Mouse (Mus musculus): Measurements from ENCODE around the gene Asic4. TPM values are rescaled to one million over a fixed set of nuclear protein-coding genes. Genes with fewer than 3 reads are reported as not detected.

Asic4 gene
- polyA plus RNA-seq, 1 experiment from 2014 or later, result 0.29 TPM

DNA sequence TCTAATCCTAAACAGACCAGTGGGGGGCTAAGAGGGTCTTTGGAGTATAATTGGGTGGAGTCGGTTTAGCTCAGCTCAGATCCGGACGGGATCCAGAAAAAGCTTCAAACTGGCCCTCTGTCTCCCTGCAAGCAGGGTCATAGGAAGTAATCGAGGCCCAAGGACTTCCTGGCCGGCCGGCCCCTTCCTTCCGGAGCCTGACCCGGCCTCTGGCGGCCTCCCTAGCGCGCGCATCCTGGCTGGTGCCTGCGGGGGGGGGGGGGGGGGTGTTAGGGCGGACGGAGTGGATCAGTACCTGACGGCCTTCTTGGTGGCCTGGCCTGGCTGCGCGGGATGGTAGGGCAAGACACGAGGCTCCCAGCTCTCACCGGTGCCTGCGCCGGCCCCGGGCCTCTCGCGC is 28.3 kb downstream of the Asic4 start:
- Histone ChIP-seq H3K4me1 (ENCODE audit: control insufficient read depth, insufficient read depth, low read length) (peaks cover 5% of the 10 kb centered on the region; the same call in 1 of the 2 replicates), H3K4me3 (ENCODE audit: low read depth, low read length) (peak overlapping the region; percentile 76), H3K9ac (replicated peaks; ENCODE audit: low read length) (peak overlapping the region; percentile 70), H3K36me3 (replicated peaks; ENCODE audit: control insufficient read depth, insufficient read depth, low read depth, low read length) (peaks cover 14% of the 10 kb centered on the region), H3K27ac (replicated peaks; ENCODE audit: low read depth, low read length) (peak overlapping the region; percentile 56; the same call in 1 of the 2 replicates), H3K9me3 (replicated peaks; ENCODE audit: control insufficient read depth, low read length) (no peaks in the 10 kb centered on the region), H3K4me2 (ENCODE audit: low read depth, low read length) (peak overlapping the region; percentile 91), H3K27me3 (ENCODE audit: control insufficient read depth, insufficient read depth, low read length) (peaks cover 11% of the 10 kb centered on the region; the same call in 1 of the 2 replicates)
- ATAC-seq (replicated peaks; ENCODE audit: insufficient number of reproducible peaks, low FRiP score, low TSS enrichment, low read depth), result no peak; the same call in 1 of the 2 replicates
- DNase-seq (ENCODE audit: low spot score), result peak; percentile 53
- WGBS, result under 1% methylated on average over 19 of the region's 25 CpGs

DNA sequence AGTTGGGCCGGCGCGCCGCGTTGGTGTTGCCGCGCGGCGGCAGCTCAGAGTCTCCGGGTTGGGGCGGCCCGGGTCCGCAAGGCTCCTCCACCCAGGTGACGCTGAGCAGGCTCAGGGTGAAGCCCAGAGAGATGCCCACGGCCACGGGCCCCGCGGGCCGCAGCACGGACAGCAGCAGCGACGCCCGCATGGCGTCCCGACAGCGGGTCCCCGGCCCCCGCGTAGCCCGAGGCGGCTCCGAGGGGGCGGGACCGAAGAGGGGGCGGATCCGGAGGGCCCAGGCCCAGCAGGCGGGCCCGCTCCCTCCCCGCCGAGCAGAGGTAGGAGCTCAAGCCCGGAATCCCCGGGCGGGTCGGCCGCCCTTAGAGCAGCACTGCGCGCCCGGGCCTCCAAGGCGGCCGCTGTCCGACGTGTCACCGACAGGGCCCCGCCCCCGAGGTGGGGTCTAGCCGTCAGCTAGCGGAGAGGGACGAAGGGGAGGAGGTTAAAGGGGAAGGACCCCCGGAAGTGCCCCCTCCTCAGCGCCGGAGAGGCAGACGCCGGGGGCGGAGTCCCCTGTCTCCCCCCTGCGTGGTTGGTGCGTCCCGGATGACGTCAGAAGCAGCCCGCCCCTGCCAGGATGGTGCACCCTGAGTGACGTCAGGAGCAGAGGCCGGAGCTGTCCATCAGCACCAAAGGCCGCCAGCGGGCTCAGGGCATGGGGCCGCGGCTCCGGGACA is 28.8 kb downstream of the Asic4 start, which contains the start of the genes Chpf and Tmem198:
Chpf (minus strand) TSS at position 392 of the 719 bp plus-strand sequence.
Tmem198 (plus strand) TSS at position 617 of the 719 bp plus-strand sequence.
- H3K27me3 ChIP-seq (ENCODE audit: control insufficient read depth, insufficient read depth, low read length), result peaks cover 11% of the 10 kb centered on the region; the same call in 1 of the 2 replicates
- peaks cover 5% of the 10 kb centered on the region; the same call in 1 of the 2 replicates for H3K4me1 ChIP-seq (ENCODE audit: control insufficient read depth, insufficient read depth, low read length)
- H3K27ac ChIP-seq (replicated peaks; ENCODE audit: low read depth, low read length), result peak within 1 kb of the TSS; percentile 56
- WGBS, result under 1% methylated on average over 74 of the region's 76 CpGs
- ATAC-seq (replicated peaks; ENCODE audit: insufficient number of reproducible peaks, low FRiP score, low TSS enrichment, low read depth) (peak; percentile 87), DNase-seq (ENCODE audit: low spot score) (peak; percentile 99)
- peak within 1 kb of the TSS; percentile 76 for H3K4me3 ChIP-seq (ENCODE audit: low read depth, low read length)
- H3K4me2 ChIP-seq (ENCODE audit: low read depth, low read length), result peak within 1 kb of the TSS; percentile 91
- peaks cover 14% of the 10 kb centered on the region for H3K36me3 ChIP-seq (replicated peaks; ENCODE audit: control insufficient read depth, insufficient read depth, low read depth, low read length)
- peak within 1 kb of the TSS; percentile 70 for H3K9ac ChIP-seq (replicated peaks; ENCODE audit: low read length)
- H3K9me3 ChIP-seq (replicated peaks; ENCODE audit: control insufficient read depth, low read length), result no peaks in the 10 kb centered on the region

DNA sequence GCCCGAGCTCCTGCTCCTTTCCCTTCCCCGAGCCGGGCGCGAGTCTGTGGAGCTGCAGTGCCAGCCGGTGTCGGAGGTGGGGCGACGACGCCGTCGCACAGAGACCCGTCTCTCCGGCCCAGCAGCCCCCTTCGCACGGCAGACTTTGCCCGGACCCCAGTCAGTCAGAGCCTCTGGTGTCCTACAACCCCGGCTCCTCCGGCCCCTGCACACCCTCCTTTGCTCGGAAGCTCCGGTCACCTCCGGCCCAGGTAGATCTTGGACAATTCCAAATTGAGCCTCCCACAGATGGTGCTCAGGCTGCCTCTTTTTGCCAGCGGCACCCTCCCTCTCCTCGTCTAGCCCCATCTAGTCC is 29.4 kb downstream of the Asic4 start:
- H3K9ac ChIP-seq (replicated peaks; ENCODE audit: low read length), result peak overlapping the region; percentile 32; the same call in 1 of the 2 replicates
- no peak for DNase-seq (ENCODE audit: low spot score)
- peaks cover 5% of the 10 kb centered on the region; the same call in 1 of the 2 replicates for H3K4me1 ChIP-seq (ENCODE audit: control insufficient read depth, insufficient read depth, low read length)
- WGBS, result under 1% methylated on average over 24 of the region's 24 CpGs
- no peak overlapping the region for H3K27ac ChIP-seq (replicated peaks; ENCODE audit: low read depth, low read length)
- H3K4me3 ChIP-seq (ENCODE audit: low read depth, low read length), result peak overlapping the region; percentile 76
- ATAC-seq (replicated peaks; ENCODE audit: insufficient number of reproducible peaks, low FRiP score, low TSS enrichment, low read depth), result peak; percentile 42; the same call in 1 of the 2 replicates
- no peaks in the 10 kb centered on the region for H3K9me3 ChIP-seq (replicated peaks; ENCODE audit: control insufficient read depth, low read length)
- peak overlapping the region; percentile 71 for H3K4me2 ChIP-seq (ENCODE audit: low read depth, low read length)
- H3K36me3 ChIP-seq (replicated peaks; ENCODE audit: control insufficient read depth, insufficient read depth, low read depth, low read length), result peaks cover 14% of the 10 kb centered on the region
- peaks cover 11% of the 10 kb centered on the region; the same call in 1 of the 2 replicates for H3K27me3 ChIP-seq (ENCODE audit: control insufficient read depth, insufficient read depth, low read length)

DNA sequence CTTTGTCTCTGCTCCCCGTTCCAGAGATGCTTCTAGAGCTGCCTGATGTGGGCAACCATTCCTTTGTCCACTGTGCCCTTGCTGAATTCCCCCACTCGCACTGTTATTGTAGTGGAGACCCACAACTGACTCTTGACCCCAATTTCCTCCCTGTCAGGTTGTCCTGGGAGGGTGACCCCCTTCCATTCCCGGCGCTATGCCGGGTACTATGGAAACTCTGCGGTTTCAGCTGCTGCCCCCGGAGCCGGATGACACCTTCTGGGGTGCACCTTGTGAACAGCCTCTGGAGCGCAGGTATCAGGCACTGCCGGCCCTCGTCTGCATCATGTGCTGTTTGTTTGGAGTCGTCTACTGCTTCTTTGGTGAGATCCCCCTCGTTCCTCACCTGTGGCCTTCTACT is 29.8 kb downstream of the Asic4 start:
- DNase-seq (ENCODE audit: low spot score) (no peak), ATAC-seq (replicated peaks; ENCODE audit: insufficient number of reproducible peaks, low FRiP score, low TSS enrichment, low read depth) (no peak)
- peak overlapping the region; percentile 76 for H3K4me3 ChIP-seq (ENCODE audit: low read depth, low read length)
- no peak overlapping the region for H3K9ac ChIP-seq (replicated peaks; ENCODE audit: low read length)
- peaks cover 5% of the 10 kb centered on the region; the same call in 1 of the 2 replicates for H3K4me1 ChIP-seq (ENCODE audit: control insufficient read depth, insufficient read depth, low read length)
- H3K36me3 ChIP-seq (replicated peaks; ENCODE audit: control insufficient read depth, insufficient read depth, low read depth, low read length), result peaks cover 12% of the 10 kb centered on the region
- H3K27me3 ChIP-seq (ENCODE audit: control insufficient read depth, insufficient read depth, low read length), result peaks cover 12% of the 10 kb centered on the region; the same call in 1 of the 2 replicates
- H3K9me3 ChIP-seq (replicated peaks; ENCODE audit: control insufficient read depth, low read length), result no peaks in the 10 kb centered on the region
- H3K4me2 ChIP-seq (ENCODE audit: low read depth, low read length), result peak overlapping the region; percentile 71
- 14% methylated on average over 13 of the region's 13 CpGs for WGBS
- no peak overlapping the region for H3K27ac ChIP-seq (replicated peaks; ENCODE audit: low read depth, low read length)

DNA sequence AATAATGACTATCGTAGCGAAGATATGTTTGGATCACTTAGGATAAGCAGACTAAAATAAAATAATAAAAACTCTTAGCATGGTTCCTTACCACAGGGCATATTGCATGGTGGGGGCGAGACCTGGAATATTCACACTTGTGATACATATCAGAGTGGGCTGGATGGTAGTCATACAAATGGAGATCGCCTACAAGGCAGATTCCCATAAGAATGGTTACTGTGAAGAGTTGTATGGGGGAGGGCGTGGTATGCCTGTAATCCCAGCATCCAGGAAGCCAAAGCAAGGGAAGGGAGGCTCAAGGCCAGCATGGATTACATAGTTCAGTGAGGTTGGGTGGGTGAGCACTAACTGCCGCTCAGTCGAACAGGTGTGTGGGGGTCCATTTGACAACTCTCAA is 30.5 kb downstream of the Asic4 start:
- 83% methylated on average over 7 of the region's 7 CpGs for WGBS
- Histone ChIP-seq H3K27me3 (ENCODE audit: control insufficient read depth, insufficient read depth, low read length) (peaks cover 19% of the 10 kb centered on the region), H3K4me2 (ENCODE audit: low read depth, low read length) (no peak overlapping the region)

DNA sequence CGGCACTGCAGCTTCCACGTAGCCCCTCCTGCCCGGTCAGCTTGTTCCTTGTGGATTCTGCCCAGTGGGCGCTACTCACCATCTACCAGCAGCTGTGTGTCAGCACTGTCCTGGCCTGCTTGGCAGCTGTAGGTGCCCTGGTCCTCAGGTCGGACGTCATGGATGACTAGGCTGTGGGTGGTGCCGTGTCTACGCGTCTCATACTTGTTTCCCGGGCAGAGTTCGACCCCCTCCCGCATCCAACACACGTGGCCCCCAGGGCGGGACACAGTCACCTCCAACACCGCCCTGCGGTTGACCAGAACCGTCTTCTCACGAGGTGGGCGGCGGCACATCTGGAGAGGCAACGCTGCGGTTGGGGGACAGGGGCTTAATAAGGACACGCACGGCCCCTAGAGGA is 36.3 kb downstream of the Asic4 start:
- no peaks in the 10 kb centered on the region; the same call in 1 of the 2 replicates for H3K36me3 ChIP-seq (replicated peaks; ENCODE audit: control insufficient read depth, insufficient read depth, low read depth, low read length)
- DNase-seq (ENCODE audit: low spot score), result no peak
- WGBS, result 4% methylated on average over 24 of the region's 24 CpGs
- no peak overlapping the region; the same call in 1 of the 2 replicates for H3K4me3 ChIP-seq (ENCODE audit: low read depth, low read length)
- H3K4me2 ChIP-seq (ENCODE audit: low read depth, low read length), result peak overlapping the region; percentile 81; the same call in 1 of the 2 replicates
- H3K9me3 ChIP-seq (replicated peaks; ENCODE audit: control insufficient read depth, low read length), result no peaks in the 10 kb centered on the region
- 0 out of 2 replicates have a peak, but pooled peaks have one; percentile 11 for ATAC-seq (replicated peaks; ENCODE audit: insufficient number of reproducible peaks, low FRiP score, low TSS enrichment, low read depth)
- no peak overlapping the region for H3K27ac ChIP-seq (replicated peaks; ENCODE audit: low read depth, low read length)
- H3K9ac ChIP-seq (replicated peaks; ENCODE audit: low read length), result no peak overlapping the region
- peaks cover 29% of the 10 kb centered on the region for H3K27me3 ChIP-seq (ENCODE audit: control insufficient read depth, insufficient read depth, low read length)
- H3K4me1 ChIP-seq (ENCODE audit: control insufficient read depth, insufficient read depth, low read length), result peaks cover 5% of the 10 kb centered on the region; the same call in 1 of the 2 replicates

More for the DNA sequence above, 30.5 kb downstream of the Asic4 start:
- Histone ChIP-seq H3K36me3 (replicated peaks; ENCODE audit: control insufficient read depth, insufficient read depth, low read depth, low read length) (peaks cover 5% of the 10 kb centered on the region; the same call in 1 of the 2 replicates), H3K4me1 (ENCODE audit: control insufficient read depth, insufficient read depth, low read length) (peaks cover 5% of the 10 kb centered on the region; the same call in 1 of the 2 replicates), H3K9me3 (replicated peaks; ENCODE audit: control insufficient read depth, low read length) (no peaks in the 10 kb centered on the region), H3K9ac (replicated peaks; ENCODE audit: low read length) (no peak overlapping the region), H3K27ac (replicated peaks; ENCODE audit: low read depth, low read length) (no peak overlapping the region), H3K4me3 (ENCODE audit: low read depth, low read length) (no peak overlapping the region)
- DNase-seq (ENCODE audit: low spot score) (no peak), ATAC-seq (replicated peaks; ENCODE audit: insufficient number of reproducible peaks, low FRiP score, low TSS enrichment, low read depth) (no peak)

DNA sequence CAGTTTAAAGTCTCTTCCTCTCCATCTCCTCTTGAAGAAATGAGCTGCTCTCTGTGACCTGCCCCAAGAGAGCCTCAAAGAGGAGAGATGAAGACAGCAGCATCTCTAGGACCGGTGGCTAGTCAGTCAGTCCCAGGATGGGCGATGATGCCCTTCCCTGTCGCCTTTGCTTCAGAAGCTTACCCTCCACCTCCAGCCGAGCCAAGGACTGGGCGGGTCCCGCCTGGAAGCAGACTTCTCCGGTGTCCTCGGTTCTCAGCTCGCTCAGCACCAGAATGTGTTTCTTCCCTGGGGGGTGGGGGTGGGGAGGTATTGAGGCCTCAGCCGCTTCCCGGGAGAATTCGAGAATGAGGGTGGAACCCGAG is 36.8 kb downstream of the Asic4 start:
- Histone ChIP-seq H3K27me3 (ENCODE audit: control insufficient read depth, insufficient read depth, low read length) (peaks cover 29% of the 10 kb centered on the region), H3K4me3 (ENCODE audit: low read depth, low read length) (peak overlapping the region; percentile 48), H3K36me3 (replicated peaks; ENCODE audit: control insufficient read depth, insufficient read depth, low read depth, low read length) (no peaks in the 10 kb centered on the region; the same call in 1 of the 2 replicates), H3K4me1 (ENCODE audit: control insufficient read depth, insufficient read depth, low read length) (peaks cover 5% of the 10 kb centered on the region; the same call in 1 of the 2 replicates), H3K27ac (replicated peaks; ENCODE audit: low read depth, low read length) (no peak overlapping the region), H3K9me3 (replicated peaks; ENCODE audit: control insufficient read depth, low read length) (no peaks in the 10 kb centered on the region), H3K4me2 (ENCODE audit: low read depth, low read length) (peak overlapping the region; percentile 81), H3K9ac (replicated peaks; ENCODE audit: low read length) (peak overlapping the region; percentile 29; the same call in 1 of the 2 replicates)
- WGBS, result under 1% methylated on average over 13 of the region's 13 CpGs
- DNase-seq (ENCODE audit: low spot score) (no peak), ATAC-seq (replicated peaks; ENCODE audit: insufficient number of reproducible peaks, low FRiP score, low TSS enrichment, low read depth) (peak; percentile 6; the same call in 1 of the 2 replicates)
